Comparison of ENCODE assay signal across 31 mouse cellular contexts in the genomic region with DNA sequence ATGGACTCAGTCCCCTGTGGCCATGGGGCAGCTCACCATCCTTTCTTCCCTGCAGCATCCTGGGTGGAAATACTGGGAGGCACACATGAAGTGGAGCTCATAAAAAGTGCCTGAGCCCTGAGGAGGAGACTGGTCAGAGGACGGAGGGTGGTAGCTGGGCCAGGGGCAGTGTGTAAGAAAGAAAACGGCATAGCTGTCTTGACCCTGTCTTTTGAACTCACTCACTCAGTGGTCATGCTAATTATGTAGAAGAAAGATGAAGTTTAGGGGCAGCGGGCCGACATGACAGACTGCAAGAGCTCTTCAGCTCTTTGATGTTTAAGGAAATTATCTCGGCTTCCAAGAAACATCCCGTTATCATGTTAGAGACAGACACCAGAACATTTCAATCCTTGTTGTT.
A peak's percentile ranks its signal among the peaks of the same experiment; 100 is the strongest.
DNase-seq lines count a peak whose midpoint lies in the region; ATAC-seq and TF ChIP-seq lines count a peak whose summit lies in the region.
"Had no signal": no experiment of that assay in that cellular context is flagged by ENCODE, and none has a peak within 500 bp of the region (broad histone marks: within the 10 kb centered on the region; RNA-seq: fewer than 3 reads in every experiment).

No protein-coding gene starts in this region.

- TF ChIP-seq CTCF in kidney, postnatal 0 days (IDR thresholded peaks at IDR 0.05; ENCODE audit: low read depth) = no peak

- DNase-seq in forebrain, embryonic 10.5 days (ENCODE audit: extremely low spot score, low spot score) = no peak
- DNase-seq in kidney, postnatal 0 days (ENCODE audit: low spot score) = peak; percentile 39
- DNase-seq in kidney, postnatal 10 days = no peak
- peak; percentile 33 for DNase-seq in midbrain, embryonic 10.5 days (ENCODE audit: low spot score)
- no peak for DNase-seq in midbrain, embryonic 14.5 days
- DNase-seq in mesoderm, embryonic 11.5 days (ENCODE audit: low read depth, low spot score) = peak; percentile 36
- DNase-seq: adrenal gland, adult 8-10 months; cerebellum, adult 2 months; cerebellum, postnatal 14 days; gastrocnemius, postnatal 10 days; heart, postnatal 4 days; kidney, adult 8-10 months; kidney, postnatal 14 days; layer of hippocampus, adult 9-11 months; liver, embryonic 13.5 days; lung, adult 2 months; right cerebral cortex, postnatal 4 days; thymus, adult 18-20 months; thymus, postnatal 25 days had no signal

- ATAC-seq in forebrain, embryonic 12.5 days (ENCODE audit: low FRiP score) = no peak
- ATAC-seq in kidney, postnatal 0 days (replicated peaks; ENCODE audit: low FRiP score, low read depth) = no peak
- no peak for ATAC-seq in midbrain, embryonic 14.5 days (ENCODE audit: low FRiP score, low TSS enrichment)
- ATAC-seq: forebrain, embryonic 13.5 days; hindbrain, postnatal 0 days; intestine, embryonic 15.5 days had no signal

- H3K4me3 ChIP-seq in forebrain, embryonic 10.5 days = no peak overlapping the region
- no peak overlapping the region for H3K4me3 ChIP-seq in forebrain, embryonic 12.5 days (replicated peaks)
- no peak overlapping the region for H3K4me3 ChIP-seq in kidney, postnatal 0 days (replicated peaks; ENCODE audit: low read depth, low read length)
- H3K4me3 ChIP-seq in midbrain, embryonic 10.5 days = no peak overlapping the region
- H3K4me3 ChIP-seq in midbrain, embryonic 14.5 days (replicated peaks; ENCODE audit: low read depth, low read length) = no peak overlapping the region
- H3K4me3 ChIP-seq: erythroblast, embryonic 14.5 days; forebrain, embryonic 13.5 days; intestine, embryonic 15.5 days; limb, embryonic 10.5 days; limb, embryonic 15.5 days; liver, embryonic 13.5 days; myocyte; neural tube, embryonic 12.5 days had no signal

- H3K4me2 ChIP-seq in forebrain, embryonic 12.5 days = no peak overlapping the region
- H3K4me2 ChIP-seq in kidney, postnatal 0 days (ENCODE audit: low read length) = no peak overlapping the region
- H3K4me2 ChIP-seq in midbrain, embryonic 14.5 days (ENCODE audit: low read length) = no peak overlapping the region
- H3K4me2 ChIP-seq: forebrain, embryonic 13.5 days; heart, embryonic 11.5 days; intestine, embryonic 15.5 days; limb, embryonic 15.5 days; liver, embryonic 13.5 days; neural tube, embryonic 12.5 days had no signal

- H3K9me3 ChIP-seq in forebrain, embryonic 10.5 days = no peaks in the 10 kb centered on the region
- H3K9me3 ChIP-seq in forebrain, embryonic 12.5 days = no peaks in the 10 kb centered on the region
- no peaks in the 10 kb centered on the region for H3K9me3 ChIP-seq in kidney, postnatal 0 days (replicated peaks; ENCODE audit: low read length)
- H3K9me3 ChIP-seq in midbrain, embryonic 10.5 days (replicated peaks) = no peaks in the 10 kb centered on the region
- H3K9me3 ChIP-seq in midbrain, embryonic 14.5 days (ENCODE audit: control insufficient read depth, low read length) = no peaks in the 10 kb centered on the region
- H3K9me3 ChIP-seq: forebrain, embryonic 13.5 days; G1E; intestine, embryonic 15.5 days; limb, embryonic 10.5 days; limb, embryonic 15.5 days; liver, embryonic 13.5 days; neural tube, embryonic 12.5 days had no signal

- H3K27me3 ChIP-seq in forebrain, embryonic 10.5 days (ENCODE audit: poor library complexity, severe bottlenecking) = no peaks in the 10 kb centered on the region
- no peaks in the 10 kb centered on the region for H3K27me3 ChIP-seq in forebrain, embryonic 12.5 days
- H3K27me3 ChIP-seq in kidney, postnatal 0 days (ENCODE audit: insufficient read depth, low read length) = no peaks in the 10 kb centered on the region
- no peaks in the 10 kb centered on the region for H3K27me3 ChIP-seq in midbrain, embryonic 10.5 days (ENCODE audit: low read depth, poor library complexity, severe bottlenecking)
- H3K27me3 ChIP-seq in midbrain, embryonic 14.5 days (ENCODE audit: control insufficient read depth, insufficient read depth, low read length) = no peaks in the 10 kb centered on the region
- H3K27me3 ChIP-seq: forebrain, embryonic 13.5 days; intestine, embryonic 15.5 days; limb, embryonic 15.5 days; liver, embryonic 13.5 days; neural tube, embryonic 12.5 days had no signal

- 0 out of 2 replicates have a peak overlapping the region, but pooled peaks have one; percentile 5 for H3K27ac ChIP-seq in forebrain, embryonic 10.5 days
- no peak overlapping the region for H3K27ac ChIP-seq in forebrain, embryonic 12.5 days
- H3K27ac ChIP-seq in kidney, postnatal 0 days = no peak overlapping the region
- H3K27ac ChIP-seq in midbrain, embryonic 10.5 days (replicated peaks) = 0 out of 2 replicates have a peak overlapping the region, but pooled peaks have one; percentile 28
- no peak overlapping the region for H3K27ac ChIP-seq in midbrain, embryonic 14.5 days (replicated peaks; ENCODE audit: low read depth, low read length)
- H3K27ac ChIP-seq: forebrain, embryonic 13.5 days; hindbrain, postnatal 0 days; intestine, embryonic 15.5 days; limb, embryonic 10.5 days; limb, embryonic 15.5 days; liver, embryonic 13.5 days; neural tube, embryonic 12.5 days; stomach, postnatal 0 days had no signal

- H3K9ac ChIP-seq in forebrain, embryonic 12.5 days = no peak overlapping the region
- no peak overlapping the region for H3K9ac ChIP-seq in kidney, postnatal 0 days (ENCODE audit: low read depth, low read length)
- H3K9ac ChIP-seq in midbrain, embryonic 14.5 days (replicated peaks; ENCODE audit: low read length) = no peak overlapping the region
- H3K9ac ChIP-seq: forebrain, embryonic 13.5 days; intestine, embryonic 15.5 days; limb, embryonic 15.5 days; liver, embryonic 13.5 days; neural tube, embryonic 12.5 days had no signal

- H3K4me1 ChIP-seq in forebrain, embryonic 10.5 days = peaks cover 54% of the 10 kb centered on the region
- H3K4me1 ChIP-seq in forebrain, embryonic 12.5 days = peaks cover 20% of the 10 kb centered on the region
- 0 out of 2 replicates have a peak, but pooled peaks cover 3% of the 10 kb centered on the region for H3K4me1 ChIP-seq in kidney, postnatal 0 days (replicated peaks; ENCODE audit: insufficient read depth, low read length)
- H3K4me1 ChIP-seq in midbrain, embryonic 10.5 days = peaks cover 56% of the 10 kb centered on the region
- H3K4me1 ChIP-seq in midbrain, embryonic 14.5 days (ENCODE audit: control insufficient read depth, insufficient read depth, low read length) = no peaks in the 10 kb centered on the region; the same call in 1 of the 2 replicates
- H3K4me1 ChIP-seq: forebrain, embryonic 13.5 days; intestine, embryonic 15.5 days; limb, embryonic 15.5 days; liver, embryonic 13.5 days had no signal

- 36% methylated on average over 6 of the region's 6 CpGs for WGBS in forebrain, embryonic 10.5 days
- WGBS in forebrain, embryonic 12.5 days = 36% methylated on average over 6 of the region's 6 CpGs
- 60% methylated on average over 6 of the region's 6 CpGs for WGBS in kidney, postnatal 0 days
- 27% methylated on average over 6 of the region's 6 CpGs for WGBS in midbrain, embryonic 10.5 days
- WGBS in midbrain, embryonic 14.5 days = 14% methylated on average over 6 of the region's 6 CpGs

- H3K36me3 ChIP-seq in forebrain, embryonic 10.5 days (replicated peaks) = peaks cover 9% of the 10 kb centered on the region
- H3K36me3 ChIP-seq in forebrain, embryonic 12.5 days (replicated peaks) = no peaks in the 10 kb centered on the region; the same call in 1 of the 2 replicates
- no peaks in the 10 kb centered on the region for H3K36me3 ChIP-seq in kidney, postnatal 0 days (ENCODE audit: insufficient read depth, low read length)
- H3K36me3 ChIP-seq in midbrain, embryonic 10.5 days = peaks cover 10% of the 10 kb centered on the region; the same call in 1 of the 2 replicates
- no peaks in the 10 kb centered on the region for H3K36me3 ChIP-seq in midbrain, embryonic 14.5 days (ENCODE audit: control insufficient read depth, insufficient read depth, low read length)
- H3K36me3 ChIP-seq: G1E; intestine, embryonic 15.5 days; limb, embryonic 10.5 days; liver, embryonic 13.5 days; neural tube, embryonic 12.5 days had no signal

Comparison
In these comparisons a context has a peak if more than half of its experiments do, and no peak if none do; other contexts are left out.
1. DNase-seq: peak in kidney, postnatal 0 days (single experiment), midbrain, embryonic 10.5 days (single experiment) and mesoderm, embryonic 11.5 days (single experiment); none in forebrain, embryonic 10.5 days (single experiment), kidney, postnatal 10 days (single experiment) and midbrain, embryonic 14.5 days (single experiment).
2. H3K27ac ChIP-seq: peak in forebrain, embryonic 10.5 days (single experiment) and midbrain, embryonic 10.5 days (single experiment); none in forebrain, embryonic 12.5 days (single experiment), kidney, postnatal 0 days (single experiment) and midbrain, embryonic 14.5 days (single experiment).